Mouse (Mus musculus): ENCODE results near the gene Nup62. TPM values are rescaled to one million over a fixed set of nuclear protein-coding genes. Genes with fewer than 3 reads are reported as not detected.

The Nup62 gene
- polyA plus RNA-seq, 1 experiment = 59.4 TPM

DNA sequence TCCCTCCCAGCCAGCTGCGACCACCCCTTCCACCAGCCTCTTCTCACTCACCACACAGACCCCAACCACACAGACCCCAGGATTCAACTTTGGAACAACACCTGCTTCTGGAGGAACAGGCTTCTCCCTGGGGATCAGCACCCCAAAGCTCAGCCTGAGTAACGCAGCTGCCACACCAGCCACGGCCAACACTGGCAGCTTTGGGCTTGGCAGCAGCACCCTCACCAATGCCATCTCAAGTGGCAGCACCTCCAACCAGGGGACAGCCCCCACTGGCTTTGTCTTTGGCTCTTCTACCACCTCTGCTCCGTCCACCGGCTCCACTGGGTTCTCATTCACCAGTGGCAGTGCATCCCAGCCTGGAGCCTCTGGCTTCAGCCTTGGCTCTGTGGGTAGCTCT is 12.8 kb downstream of the Nup62 start:
- Histone ChIP-seq H3K4me1 (peaks cover 91% of the 10 kb centered on the region), H3K36me3 (replicated peaks; ENCODE audit: low read length) (peaks cover 90% of the 10 kb centered on the region), H3K9me3 (no peaks in the 10 kb centered on the region), H3K4me3 (replicated peaks) (no peak overlapping the region), H3K27me3 (replicated peaks) (no peaks in the 10 kb centered on the region)
- TF ChIP-seq GATA1 (IDR thresholded peaks at IDR 0.05; ENCODE audit: borderline replicate concordance, low read length) = no peak
- TF ChIP-seq FLI1 (IDR thresholded peaks at IDR 0.05; ENCODE audit: low read length) = no peak

DNA sequence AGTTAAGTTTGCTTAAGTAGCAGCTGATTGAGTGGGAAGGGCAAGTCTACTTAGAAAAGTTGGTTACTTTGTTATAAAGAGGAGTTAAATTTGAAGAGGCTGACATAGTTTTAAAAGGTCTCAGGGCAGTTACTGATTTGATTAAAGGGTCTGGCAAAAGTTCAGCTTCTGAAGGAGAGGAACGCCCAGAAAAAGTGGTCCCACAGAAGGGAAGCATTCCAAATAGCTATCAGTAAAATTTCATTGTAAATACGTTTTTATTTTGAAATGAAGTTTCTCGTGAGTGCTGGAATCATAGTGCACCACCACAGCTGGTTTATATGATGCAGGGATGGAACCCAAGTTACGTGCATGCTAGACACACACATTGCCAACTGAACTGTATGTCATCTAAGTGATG is 16.9 kb downstream of the Nup62 start:
- no peaks in the 10 kb centered on the region for H3K9me3 ChIP-seq
- H3K36me3 ChIP-seq (replicated peaks; ENCODE audit: low read length) = peaks cover 96% of the 10 kb centered on the region
- H3K4me3 ChIP-seq (replicated peaks) = no peak overlapping the region
- H3K4me1 ChIP-seq = peaks cover 89% of the 10 kb centered on the region
- TF ChIP-seq GATA1 (IDR thresholded peaks at IDR 0.05; ENCODE audit: borderline replicate concordance, low read length) (no peak), FLI1 (IDR thresholded peaks at IDR 0.05; ENCODE audit: low read length) (no peak)
- no peaks in the 10 kb centered on the region for H3K27me3 ChIP-seq (replicated peaks)

DNA sequence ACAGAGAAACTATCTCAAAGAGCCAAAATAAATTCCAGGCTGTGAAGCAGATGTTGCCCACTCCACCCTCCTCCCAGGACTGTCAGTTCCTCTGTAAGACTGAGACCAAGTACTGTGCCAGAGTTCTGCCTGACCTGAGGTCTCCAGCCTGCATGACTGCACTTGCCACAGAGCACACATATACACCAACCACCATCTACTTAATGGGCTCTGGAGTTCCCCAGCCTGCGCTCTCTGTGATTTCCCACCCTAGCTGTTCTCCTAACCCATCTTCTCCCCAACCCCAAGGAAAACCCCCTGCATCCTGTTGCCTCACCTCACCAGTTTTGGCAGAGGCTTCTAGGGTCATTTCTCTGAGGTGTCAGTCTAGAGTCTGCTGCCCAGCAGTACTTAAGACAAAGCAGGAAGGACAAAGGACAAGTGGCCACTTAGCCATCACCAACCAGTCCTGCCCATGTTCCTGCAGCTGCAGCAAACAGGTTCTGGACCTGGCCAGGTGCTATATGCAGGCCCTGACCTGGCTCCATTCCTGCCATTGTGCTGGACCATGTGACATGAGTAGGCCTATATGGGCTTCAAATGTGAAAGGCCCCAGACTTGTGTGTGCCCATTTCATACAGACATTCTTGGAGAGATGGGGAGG is 19.6 kb downstream of the Nup62 start:
- Histone ChIP-seq H3K4me3 (replicated peaks) (peak overlapping the region; percentile 59), H3K27me3 (replicated peaks) (no peaks in the 10 kb centered on the region), H3K9me3 (peaks cover 2% of the 10 kb centered on the region; the same call in 1 of the 2 replicates), H3K4me1 (peaks cover 89% of the 10 kb centered on the region), H3K36me3 (replicated peaks; ENCODE audit: low read length) (peaks cover 96% of the 10 kb centered on the region)
- TF ChIP-seq GATA1 (IDR thresholded peaks at IDR 0.05; ENCODE audit: borderline replicate concordance, low read length) (no peak), FLI1 (IDR thresholded peaks at IDR 0.05; ENCODE audit: low read length) (no peak)

DNA sequence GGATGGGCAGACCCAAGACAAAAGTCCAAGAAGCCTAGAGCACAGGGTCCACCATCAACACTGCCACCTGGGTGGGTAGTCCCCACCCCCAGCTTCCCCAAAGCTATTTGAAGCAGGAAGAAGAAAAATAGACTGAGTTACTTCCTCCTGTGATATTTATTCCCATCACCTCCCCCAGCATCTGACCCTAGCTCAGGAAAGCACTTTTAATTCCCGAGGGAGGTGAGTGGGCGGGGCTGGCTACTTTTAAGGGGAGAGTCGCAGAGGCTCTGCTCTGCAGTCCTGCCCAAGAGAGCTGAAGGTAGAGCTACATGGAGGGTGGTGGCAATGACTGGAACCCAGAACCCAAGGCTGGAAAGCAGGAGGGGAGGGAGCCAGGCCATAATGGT is 20.1 kb downstream of the Nup62 start:
- TF ChIP-seq FLI1 (IDR thresholded peaks at IDR 0.05; ENCODE audit: low read length) (no peak), GATA1 (IDR thresholded peaks at IDR 0.05; ENCODE audit: borderline replicate concordance, low read length) (no peak)
- Histone ChIP-seq H3K27me3 (replicated peaks) (no peaks in the 10 kb centered on the region), H3K4me3 (replicated peaks) (peak overlapping the region; percentile 19), H3K4me1 (peaks cover 89% of the 10 kb centered on the region), H3K36me3 (replicated peaks; ENCODE audit: low read length) (peaks cover 96% of the 10 kb centered on the region), H3K9me3 (peaks cover 2% of the 10 kb centered on the region; the same call in 1 of the 2 replicates)

DNA sequence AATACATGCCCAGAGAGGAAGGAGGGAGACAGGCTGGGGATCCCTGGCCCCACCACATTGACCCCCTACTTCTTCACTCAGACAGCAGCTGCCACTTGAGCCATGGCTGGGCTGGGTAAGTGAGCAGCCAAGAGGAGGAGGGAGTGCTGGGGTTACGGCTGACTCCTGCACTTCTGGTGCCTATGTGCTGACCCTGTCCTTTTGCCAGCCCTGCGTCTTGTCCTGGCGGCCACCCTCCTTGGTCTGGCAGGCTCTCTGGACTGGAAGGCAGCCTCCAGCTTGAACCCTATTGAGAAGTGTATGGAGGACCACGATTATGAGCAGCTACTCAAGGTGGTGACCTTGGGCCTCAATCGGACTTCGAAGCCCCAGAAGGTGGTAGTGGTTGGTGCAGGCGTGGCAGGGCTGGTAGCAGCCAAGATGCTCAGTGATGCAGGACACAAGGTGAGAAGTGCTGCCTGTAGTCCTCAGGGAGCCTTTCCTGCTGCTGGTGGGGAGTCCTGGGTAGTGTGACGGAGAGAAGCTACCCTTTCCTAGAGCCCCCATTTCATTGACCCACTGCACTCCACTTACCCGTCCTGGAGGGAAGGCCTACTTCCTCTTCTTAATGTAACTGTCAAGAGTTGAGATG is 20.6 kb downstream of the Nup62 start:
- Histone ChIP-seq H3K4me1 (peaks cover 86% of the 10 kb centered on the region), H3K27me3 (replicated peaks) (no peaks in the 10 kb centered on the region), H3K4me3 (replicated peaks) (peak overlapping the region; percentile 42), H3K36me3 (replicated peaks; ENCODE audit: low read length) (peaks cover 96% of the 10 kb centered on the region), H3K9me3 (peaks cover 2% of the 10 kb centered on the region; the same call in 1 of the 2 replicates)
- TF ChIP-seq GATA1 (IDR thresholded peaks at IDR 0.05; ENCODE audit: borderline replicate concordance, low read length) (no peak), FLI1 (IDR thresholded peaks at IDR 0.05; ENCODE audit: low read length) (no peak)

DNA sequence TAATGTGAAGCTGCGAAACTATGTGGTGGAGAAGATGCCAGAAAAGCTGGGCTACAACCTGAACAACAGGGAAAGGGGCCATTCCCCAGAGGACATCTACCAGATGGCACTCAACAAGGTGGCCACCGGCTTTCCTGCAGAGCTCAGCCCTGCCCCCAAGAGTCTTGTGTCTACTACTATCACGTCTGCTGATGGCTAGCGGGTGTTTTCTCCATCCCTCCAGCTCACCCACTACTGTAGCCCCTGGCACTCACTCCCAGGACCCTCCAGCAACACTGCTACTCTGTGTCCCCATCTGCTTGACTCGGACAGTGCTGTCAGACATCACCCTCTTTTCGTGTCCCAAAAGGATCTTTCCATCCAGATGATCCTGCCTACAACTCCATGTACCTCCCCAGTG is 22.2 kb downstream of the Nup62 start:
- Histone ChIP-seq H3K36me3 (replicated peaks; ENCODE audit: low read length) (peaks cover 96% of the 10 kb centered on the region), H3K4me3 (replicated peaks) (no peak overlapping the region), H3K9me3 (peaks cover 2% of the 10 kb centered on the region; the same call in 1 of the 2 replicates), H3K4me1 (peaks cover 91% of the 10 kb centered on the region), H3K27me3 (replicated peaks) (no peaks in the 10 kb centered on the region)
- TF ChIP-seq FLI1 (IDR thresholded peaks at IDR 0.05; ENCODE audit: low read length) = no peak
- TF ChIP-seq GATA1 (IDR thresholded peaks at IDR 0.05; ENCODE audit: borderline replicate concordance, low read length) = no peak

DNA sequence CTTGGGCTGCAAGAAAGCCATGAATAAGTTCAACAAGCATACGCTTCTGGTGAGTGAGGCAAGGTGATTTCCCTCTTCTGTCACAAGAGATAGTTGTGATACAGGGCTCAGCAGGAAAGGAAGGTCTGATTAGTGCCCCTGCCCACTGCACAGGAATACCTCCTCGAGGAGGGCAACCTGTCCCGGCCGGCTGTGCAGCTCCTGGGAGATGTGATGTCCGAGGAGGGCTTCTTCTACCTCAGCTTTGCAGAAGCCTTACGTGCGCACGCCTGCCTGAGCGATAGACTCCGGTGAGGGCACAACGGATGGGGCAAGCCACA is 23.2 kb downstream of the Nup62 start:
- Histone ChIP-seq H3K4me3 (replicated peaks) (peak overlapping the region; percentile 72), H3K27me3 (replicated peaks) (no peaks in the 10 kb centered on the region), H3K9me3 (peaks cover 2% of the 10 kb centered on the region; the same call in 1 of the 2 replicates), H3K4me1 (peaks cover 94% of the 10 kb centered on the region), H3K36me3 (replicated peaks; ENCODE audit: low read length) (peaks cover 100% of the 10 kb centered on the region)
- TF ChIP-seq GATA1 (IDR thresholded peaks at IDR 0.05; ENCODE audit: borderline replicate concordance, low read length) (no peak), FLI1 (IDR thresholded peaks at IDR 0.05; ENCODE audit: low read length) (no peak)

DNA sequence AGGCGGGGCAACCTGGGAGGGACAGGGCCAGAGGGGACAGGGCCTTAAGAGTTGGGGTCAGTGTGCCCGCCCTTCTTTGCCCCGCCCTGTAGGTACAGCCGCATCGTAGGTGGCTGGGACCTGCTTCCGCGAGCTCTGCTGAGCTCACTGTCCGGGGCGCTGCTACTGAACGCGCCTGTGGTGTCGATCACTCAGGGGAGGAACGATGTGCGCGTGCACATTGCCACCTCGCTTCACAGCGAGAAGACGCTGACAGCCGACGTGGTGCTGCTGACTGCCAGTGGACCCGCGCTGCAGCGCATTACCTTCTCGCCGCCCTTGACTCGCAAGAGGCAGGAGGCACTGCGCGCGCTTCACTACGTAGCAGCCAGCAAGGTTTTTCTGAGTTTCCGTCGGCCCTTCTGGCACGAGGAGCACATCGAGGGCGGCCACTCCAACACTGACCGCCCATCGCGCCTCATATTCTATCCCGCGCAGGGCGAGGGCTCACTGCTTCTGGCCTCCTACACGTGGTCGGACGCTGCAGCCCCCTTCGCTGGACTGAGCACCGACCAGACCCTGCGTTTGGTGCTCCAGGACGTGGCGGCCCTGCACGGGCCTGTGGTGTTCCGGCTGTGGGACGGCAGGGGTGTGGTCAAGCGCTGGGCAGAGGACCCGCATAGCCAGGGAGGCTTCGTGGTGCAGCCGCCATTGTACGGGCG is 23.8 kb downstream of the Nup62 start:
- Histone ChIP-seq H3K4me3 (replicated peaks) (peak overlapping the region; percentile 72), H3K36me3 (replicated peaks; ENCODE audit: low read length) (peaks cover 100% of the 10 kb centered on the region), H3K4me1 (peaks cover 92% of the 10 kb centered on the region), H3K27me3 (replicated peaks) (no peaks in the 10 kb centered on the region), H3K9me3 (peaks cover 2% of the 10 kb centered on the region; the same call in 1 of the 2 replicates)
- no peak for TF ChIP-seq FLI1 (IDR thresholded peaks at IDR 0.05; ENCODE audit: low read length)
- no peak for TF ChIP-seq GATA1 (IDR thresholded peaks at IDR 0.05; ENCODE audit: borderline replicate concordance, low read length)

DNA sequence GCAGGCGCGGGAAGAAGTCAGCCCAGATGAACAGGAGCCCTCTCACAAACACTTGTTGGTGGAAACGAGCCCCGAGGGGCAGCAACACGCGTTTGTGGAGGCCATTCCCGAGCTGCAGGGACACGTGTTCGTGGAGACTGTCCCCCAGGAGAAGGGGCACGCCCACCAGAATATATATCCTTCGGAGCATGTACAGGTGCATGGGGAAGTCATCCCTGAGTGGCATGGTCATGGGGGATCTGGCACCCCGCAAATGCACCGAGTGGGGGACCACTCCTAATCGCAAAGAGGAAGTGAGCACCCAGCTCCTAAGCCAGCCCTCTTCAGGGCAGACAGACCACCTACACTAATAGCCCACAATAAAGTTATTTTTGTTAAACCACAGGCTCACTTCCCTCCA is 24.5 kb downstream of the Nup62 start:
- TF ChIP-seq FLI1 (IDR thresholded peaks at IDR 0.05; ENCODE audit: low read length) (no peak), GATA1 (IDR thresholded peaks at IDR 0.05; ENCODE audit: borderline replicate concordance, low read length) (no peak)
- Histone ChIP-seq H3K27me3 (replicated peaks) (no peaks in the 10 kb centered on the region), H3K9me3 (peaks cover 2% of the 10 kb centered on the region; the same call in 1 of the 2 replicates), H3K4me1 (peaks cover 90% of the 10 kb centered on the region), H3K4me3 (replicated peaks) (no peak overlapping the region), H3K36me3 (replicated peaks; ENCODE audit: low read length) (peaks cover 100% of the 10 kb centered on the region)
